Mouse (Mus musculus): ENCODE data around the gene AK157302.

DNA sequence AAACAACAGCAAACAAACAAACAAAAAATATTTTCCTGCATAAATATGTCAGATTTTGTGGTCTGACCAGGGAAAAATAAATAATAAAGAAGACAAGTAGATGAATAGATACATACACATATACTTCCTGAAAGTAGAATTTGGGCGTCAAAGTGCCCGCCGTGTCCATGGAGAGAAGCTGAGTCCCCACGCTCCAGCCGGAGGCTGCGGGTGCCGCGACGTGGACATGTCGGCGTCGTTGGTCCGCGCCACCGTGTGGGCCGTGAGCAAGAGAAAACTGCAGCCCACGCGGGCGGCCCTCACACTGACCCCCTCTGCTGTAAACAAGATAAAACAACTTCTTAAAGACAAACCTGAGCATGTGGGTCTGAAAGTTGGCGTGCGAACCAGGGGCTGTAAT is at the start of gene AK157302:
- no peak for TF ChIP-seq CTCF (IDR thresholded peaks at IDR 0.05; ENCODE audit: borderline replicate concordance, control insufficient read depth, extremely low read depth, insufficient read depth, low read length, poor library complexity)
- TF ChIP-seq POLR2A (IDR thresholded peaks at IDR 0.05; ENCODE audit: control insufficient read depth, extremely low read depth, insufficient read depth, low read length, poor library complexity): no peak

Measured in thymus, adult 2 months (tissue).